Mouse (Mus musculus) limb, embryonic 12.5 days (tissue): ENCODE measurements at regions not wholly inside any gene's neighbourhood (a gene's known extent, or its start where the extent isn't known, plus 50 kb on each side); places are given as distances from the start of the nearest gene placed in this dataset.
A peak's percentile ranks its signal among the peaks of the same experiment; 100 is the strongest.
"Not testable (repeated sequence)": the region's sequence is repeated elsewhere in the genome, so short reads cannot be mapped to it uniquely, and the experiment has no call there.

Experiments
- ATAC-seq: fragments of 200-750 bp; cut with Nextera tagmentation; 2 replicates; pipeline ENCODE4 v1.8.0; 2017; ENCODE audit warnings: low read depth, moderate TSS enrichment; ENCODE audit not compliant: insufficient number of reproducible peaks, insufficient read depth, low FRiP score, low TSS enrichment
- H3K27ac ChIP-seq: fragments of 300-500 bp; sonication (generic); 2 replicates; pipeline ENCODE4 v1.5.1; 2016; ENCODE audit warnings: mild to moderate bottlenecking, moderate library complexity
- H3K27me3 ChIP-seq: fragments of 300-500 bp; sonication (generic); 2 replicates; pipeline ENCODE4 v1.6.1; 2016; ENCODE audit warnings: mild to moderate bottlenecking, moderate library complexity
- H3K36me3 ChIP-seq: fragments of 300-500 bp; sonication (generic); 2 replicates; pipeline ENCODE4 v1.6.1; 2016; ENCODE audit warnings: mild to moderate bottlenecking, moderate library complexity
- H3K4me1 ChIP-seq: fragments of 300-500 bp; sonication (generic); replicated peaks from 2 replicates; pipeline ENCODE4 v1.6.1; 2016
- H3K4me2 ChIP-seq: fragments of 300-500 bp; sonication (generic); 2 replicates; pipeline ENCODE4 v1.6.1; 2016; ENCODE audit warnings: mild to moderate bottlenecking, moderate library complexity
- H3K4me3 ChIP-seq: fragments of 300-500 bp; sonication (generic); replicated peaks from 2 replicates; pipeline ENCODE4 v1.5.1; 2016; ENCODE audit warnings: mild to moderate bottlenecking
- H3K9ac ChIP-seq: fragments of 300-500 bp; sonication (generic); replicated peaks from 2 replicates; pipeline ENCODE4 v1.6.1; 2016; ENCODE audit warnings: mild to moderate bottlenecking, moderate library complexity
- H3K9me3 ChIP-seq: fragments of 300-500 bp; sonication (generic); 2 replicates; pipeline ENCODE4 v1.6.1; 2016; ENCODE audit warnings: mild to moderate bottlenecking, moderate library complexity
- WGBS: fragments of 180-500 bp; shearing (Covaris S2); methylation state at CpG from one replicate; pipeline ENCODE4 v1.1.7; 2016; 5-methylcytosine and 5-hydroxymethylcytosine counted together

DNA sequence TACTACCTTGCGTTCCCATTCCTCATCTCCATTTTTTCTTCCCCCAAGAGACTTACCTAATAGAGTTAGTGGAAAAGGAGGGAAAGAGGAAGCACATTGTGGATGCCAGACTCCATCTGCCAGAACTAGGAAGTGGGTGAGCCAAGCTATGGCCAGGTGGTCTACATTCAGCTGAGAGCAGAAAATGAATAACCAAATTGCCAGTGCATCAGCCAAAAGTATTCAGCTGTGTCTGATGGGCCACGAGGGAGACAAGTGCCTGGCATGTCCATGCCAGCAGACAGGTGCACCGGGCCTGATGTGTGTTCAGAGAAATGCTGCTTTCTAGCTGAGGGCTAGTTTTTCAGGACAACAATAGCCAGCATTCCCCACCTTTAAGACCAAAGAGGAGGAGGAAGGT lies 126.4 kb downstream of the Tomm20 start:
- 86% methylated on average over 3 of the region's 3 CpGs for WGBS

DNA sequence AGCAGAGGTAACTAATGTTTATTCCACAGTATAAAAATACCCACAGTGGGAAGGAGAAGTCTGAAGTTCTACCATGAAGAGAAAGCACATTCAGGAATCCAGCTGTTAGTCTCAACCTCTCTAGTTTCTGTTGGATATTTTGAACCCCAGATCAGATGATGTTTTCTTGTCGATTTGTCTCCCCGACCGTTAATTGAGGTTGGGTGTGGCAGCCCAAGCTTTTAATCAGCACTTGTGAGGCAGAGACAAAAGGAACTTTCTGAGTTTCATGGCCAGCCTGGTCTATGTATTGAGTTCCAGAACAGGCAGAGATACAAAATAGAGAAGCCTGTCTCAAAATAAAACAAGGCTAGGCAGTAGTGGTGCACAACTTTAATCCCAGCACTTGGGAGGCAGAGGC lies 129.5 kb downstream of the Tomm20 start:
- Histone ChIP-seq H3K4me1 (peaks cover 4% of the 10 kb centered on the region), H3K9me3 (0 out of 2 replicates have a peak, but pooled peaks cover 11% of the 10 kb centered on the region), H3K27ac (no peak overlapping the region), H3K27me3 (no peaks in the 10 kb centered on the region), H3K4me2 (no peak overlapping the region), H3K36me3 (no peaks in the 10 kb centered on the region), H3K4me3 (no peak overlapping the region), H3K9ac (no peak overlapping the region)
- no peak for ATAC-seq
- WGBS = 91% methylated on average over 3 of the region's 3 CpGs

More for the DNA sequence above, 126.4 kb downstream of the Tomm20 start:
- Histone ChIP-seq H3K36me3 (no peaks in the 10 kb centered on the region), H3K9ac (no peak overlapping the region), H3K4me2 (no peak overlapping the region), H3K4me1 (peaks cover 11% of the 10 kb centered on the region), H3K9me3 (no peaks in the 10 kb centered on the region), H3K4me3 (no peak overlapping the region), H3K27ac (no peak overlapping the region), H3K27me3 (no peaks in the 10 kb centered on the region)
- ATAC-seq = no peak

DNA sequence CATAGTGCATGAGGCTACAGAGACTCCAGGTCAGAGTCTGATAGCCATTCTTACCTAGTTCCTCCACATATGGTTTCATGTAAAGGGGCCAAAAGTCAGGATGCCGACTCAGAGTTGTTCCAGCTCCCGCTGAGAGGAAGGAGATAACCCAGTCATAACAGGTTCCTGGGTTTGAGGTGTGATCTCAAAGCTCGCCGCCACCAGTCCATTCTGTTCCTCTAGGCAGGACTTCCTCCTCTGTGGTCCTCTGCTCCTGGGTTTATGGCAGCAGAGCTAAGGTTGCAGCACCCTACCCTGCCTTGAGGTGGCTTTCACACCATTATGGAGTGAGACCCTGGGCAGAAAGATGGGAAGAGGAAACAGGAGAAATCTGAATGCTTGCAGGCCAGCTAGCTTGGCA lies 131.2 kb downstream of the Tomm20 start:
- no peaks in the 10 kb centered on the region for H3K4me1 ChIP-seq
- WGBS = 60% methylated on average over 4 of the region's 4 CpGs
- no peak overlapping the region for H3K9ac ChIP-seq
- H3K27ac ChIP-seq = no peak overlapping the region
- no peaks in the 10 kb centered on the region for H3K36me3 ChIP-seq
- H3K27me3 ChIP-seq = no peaks in the 10 kb centered on the region
- no peak overlapping the region for H3K4me2 ChIP-seq
- H3K4me3 ChIP-seq = no peak overlapping the region
- no peak for ATAC-seq
- H3K9me3 ChIP-seq = 0 out of 2 replicates have a peak, but pooled peaks cover 11% of the 10 kb centered on the region

DNA sequence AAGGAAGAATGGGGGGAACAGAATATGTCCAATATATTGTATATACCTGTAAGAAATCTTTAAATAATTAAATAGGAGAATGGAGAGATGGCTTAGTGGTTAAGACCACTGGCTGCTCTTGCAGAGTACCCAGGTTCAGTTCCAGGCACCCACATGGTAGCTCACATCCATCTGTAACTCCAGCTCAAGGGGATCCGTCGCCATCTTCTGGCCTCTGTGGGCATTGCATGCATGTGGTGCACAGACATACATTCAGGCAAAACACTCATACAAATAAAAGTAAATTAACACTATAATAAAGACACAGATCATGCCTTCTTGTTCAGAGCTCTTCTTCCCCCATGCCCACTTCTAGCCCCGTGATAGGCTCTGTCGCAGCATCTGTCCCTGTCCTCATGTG lies 132.0 kb downstream of the Tomm20 start:
- Histone ChIP-seq H3K27me3 (no peaks in the 10 kb centered on the region), H3K4me3 (no peak overlapping the region), H3K4me2 (no peak overlapping the region), H3K9me3 (0 out of 2 replicates have a peak, but pooled peaks cover 11% of the 10 kb centered on the region), H3K36me3 (no peaks in the 10 kb centered on the region), H3K27ac (no peak overlapping the region), H3K9ac (no peak overlapping the region), H3K4me1 (no peaks in the 10 kb centered on the region)
- 76% methylated on average over 4 of the region's 4 CpGs for WGBS
- no peak for ATAC-seq

DNA sequence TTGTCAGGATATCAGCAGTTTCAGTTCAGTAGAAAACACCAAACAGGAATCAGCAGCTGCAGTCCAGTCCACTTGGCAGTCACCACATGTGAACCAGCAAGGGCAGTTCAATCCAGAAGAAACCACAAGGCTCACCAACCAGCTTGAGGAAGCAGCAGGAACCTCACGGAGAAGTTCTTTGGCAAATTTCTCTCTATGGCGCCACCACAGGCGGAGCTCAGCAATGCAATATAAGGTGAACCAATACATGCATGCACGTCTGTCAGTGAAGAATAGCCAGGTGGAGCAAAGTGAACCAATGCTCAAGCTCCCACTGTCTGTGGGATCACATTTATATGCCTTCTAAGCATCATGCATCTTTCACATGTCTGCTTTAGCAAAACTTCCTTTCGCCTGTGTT lies 132.9 kb downstream of the Tomm20 start:
- 88% methylated on average over 5 of the region's 5 CpGs for WGBS

DNA sequence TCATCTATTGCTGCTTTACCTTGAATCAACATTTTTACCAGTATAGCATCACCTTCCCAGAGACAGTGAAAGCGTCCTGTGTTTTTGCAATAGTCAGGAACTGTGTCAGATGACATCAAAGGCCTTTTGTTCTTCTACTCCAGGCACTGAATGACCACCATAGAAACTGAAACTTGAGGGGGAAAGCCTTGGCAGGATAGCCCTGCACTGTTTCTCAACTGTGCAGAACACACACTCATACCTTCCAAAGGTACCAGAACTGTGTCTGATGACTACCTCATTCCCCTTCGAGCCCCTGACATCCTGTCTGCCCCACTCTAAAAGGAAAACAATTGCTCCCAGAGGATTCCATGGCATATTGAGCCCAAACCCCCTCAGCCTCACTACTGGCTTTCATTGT lies 134.3 kb downstream of the Tomm20 start:
- not testable (repeated sequence) for H3K4me2 ChIP-seq, H3K4me3 ChIP-seq, H3K9ac ChIP-seq, H3K27me3 ChIP-seq, ATAC-seq, H3K27ac ChIP-seq, H3K4me1 ChIP-seq, H3K36me3 ChIP-seq
- WGBS = 54% methylated on average over 2 of the region's 2 CpGs
- H3K9me3 ChIP-seq = 0 out of 2 replicates have a peak, but pooled peaks cover 11% of the 10 kb centered on the region

More for the DNA sequence above, 132.9 kb downstream of the Tomm20 start:
- Histone ChIP-seq H3K4me3 (no peak overlapping the region), H3K27ac (no peak overlapping the region), H3K9ac (no peak overlapping the region), H3K4me1 (no peaks in the 10 kb centered on the region), H3K4me2 (no peak overlapping the region), H3K36me3 (no peaks in the 10 kb centered on the region), H3K9me3 (0 out of 2 replicates have a peak, but pooled peaks cover 11% of the 10 kb centered on the region), H3K27me3 (no peaks in the 10 kb centered on the region)
- ATAC-seq = no peak

DNA sequence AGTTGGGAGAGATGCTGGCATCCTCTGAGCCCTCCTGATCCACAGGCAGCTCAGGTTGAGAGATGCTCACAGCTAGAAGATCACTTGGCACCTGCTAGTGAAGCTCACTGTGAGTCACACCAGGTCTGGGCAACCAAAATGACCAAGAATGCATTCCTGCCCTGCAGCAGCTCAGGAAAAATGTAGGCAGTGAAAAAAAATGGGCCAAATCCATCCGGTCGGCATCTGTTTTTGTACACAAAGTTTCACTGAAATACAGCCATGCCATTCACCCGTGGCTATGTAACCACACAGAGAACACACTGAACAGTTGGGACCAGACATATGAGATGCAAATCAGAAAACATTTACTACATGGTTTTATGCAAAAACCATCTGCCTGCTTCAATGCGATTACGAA lies 135.1 kb downstream of the Tomm20 start:
- Histone ChIP-seq H3K4me2 (no peak overlapping the region), H3K4me1 (peaks cover 6% of the 10 kb centered on the region; the same call in 1 of the 2 replicates), H3K9ac (no peak overlapping the region), H3K9me3 (0 out of 2 replicates have a peak, but pooled peaks cover 11% of the 10 kb centered on the region), H3K36me3 (no peaks in the 10 kb centered on the region), H3K4me3 (no peak overlapping the region), H3K27ac (no peak overlapping the region), H3K27me3 (no peaks in the 10 kb centered on the region)
- ATAC-seq = no peak
- WGBS = 86% methylated on average over 5 of the region's 5 CpGs

DNA sequence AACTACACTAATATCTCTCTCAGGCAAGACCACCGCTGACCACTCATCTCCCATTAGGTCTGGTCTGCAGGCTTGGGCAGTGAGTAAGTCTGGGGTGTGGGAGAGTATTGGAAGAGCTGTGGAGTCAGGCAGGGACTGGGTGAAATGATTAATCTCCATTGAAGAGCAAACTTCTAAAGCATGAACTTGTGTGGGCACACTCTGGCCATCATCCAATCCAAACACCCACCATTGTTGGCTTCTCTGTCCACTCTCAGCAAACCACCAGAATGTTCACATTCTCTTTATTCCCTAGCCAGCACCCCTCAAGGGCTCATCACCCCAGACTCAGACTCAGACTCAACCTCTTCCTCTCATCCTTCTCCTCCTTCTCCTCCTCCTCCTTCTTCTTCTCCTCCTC lies 136.3 kb downstream of the Tomm20 start:
- Histone ChIP-seq H3K4me3 (no peak overlapping the region), H3K4me1 (peaks cover 10% of the 10 kb centered on the region; the same call in 1 of the 2 replicates), H3K27ac (no peak overlapping the region), H3K36me3 (no peaks in the 10 kb centered on the region), H3K27me3 (no peaks in the 10 kb centered on the region), H3K9me3 (0 out of 2 replicates have a peak, but pooled peaks cover 11% of the 10 kb centered on the region), H3K9ac (no peak overlapping the region), H3K4me2 (no peak overlapping the region)
- WGBS = 81% methylated on average over 1 of the region's 1 CpGs
- ATAC-seq = no peak

DNA sequence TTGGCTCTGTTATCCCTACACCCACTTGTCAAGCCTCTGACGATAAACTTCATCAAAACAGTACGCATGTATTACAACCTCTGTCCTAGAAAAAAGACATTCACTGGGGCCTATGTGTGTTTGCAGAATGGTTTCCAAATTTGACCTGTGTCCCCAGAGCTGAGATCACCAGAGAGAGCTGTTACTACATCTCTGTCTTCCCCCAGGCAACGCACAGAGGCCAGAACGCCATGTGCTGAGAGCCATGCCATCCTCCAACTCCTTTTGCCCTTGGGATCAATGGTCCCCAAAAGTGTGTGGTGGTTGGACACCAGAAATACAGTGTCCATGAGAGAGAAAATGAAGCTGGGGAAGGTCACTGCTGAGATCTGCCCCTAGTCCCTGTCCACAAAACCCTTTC lies 137.1 kb downstream of the Tomm20 start:
- H3K9ac ChIP-seq = no peak overlapping the region
- WGBS = 87% methylated on average over 4 of the region's 4 CpGs
- no peaks in the 10 kb centered on the region for H3K27me3 ChIP-seq
- H3K4me2 ChIP-seq = no peak overlapping the region
- H3K27ac ChIP-seq = no peak overlapping the region
- ATAC-seq = no peak
- no peak overlapping the region for H3K4me3 ChIP-seq
- peaks cover 10% of the 10 kb centered on the region; the same call in 1 of the 2 replicates for H3K4me1 ChIP-seq
- 0 out of 2 replicates have a peak, but pooled peaks cover 10% of the 10 kb centered on the region for H3K9me3 ChIP-seq
- H3K36me3 ChIP-seq = no peaks in the 10 kb centered on the region

DNA sequence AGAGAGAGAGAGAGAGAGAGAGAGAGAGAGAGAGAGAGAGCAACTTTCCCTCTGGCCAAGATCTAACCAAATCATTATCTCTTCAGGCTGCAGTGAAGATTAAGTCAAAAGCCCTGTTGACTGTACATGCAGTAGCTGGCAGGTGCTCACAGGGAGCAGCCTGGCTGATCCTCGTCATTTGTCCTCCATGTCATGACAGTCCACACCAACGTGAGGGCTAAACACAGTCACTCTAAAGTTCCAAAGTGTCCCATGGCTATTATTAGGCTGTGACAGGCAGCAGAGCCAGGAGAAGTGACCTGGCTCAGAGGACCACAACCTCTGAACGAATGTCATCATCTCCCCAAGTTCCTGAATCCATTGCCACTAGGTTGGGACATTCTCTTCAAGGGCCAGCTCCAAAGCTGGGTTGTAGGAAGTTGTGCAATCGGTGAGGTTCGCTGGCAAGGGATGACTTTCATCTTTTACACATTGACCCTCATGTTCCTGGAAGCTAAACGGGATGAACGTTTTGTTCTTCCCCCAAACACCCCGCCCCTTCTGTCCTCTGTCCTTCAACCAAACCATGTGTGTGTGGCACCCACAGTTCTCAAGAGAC lies 138.4 kb downstream of the Tomm20 start:
- H3K27ac ChIP-seq = no peak overlapping the region
- H3K9me3 ChIP-seq = no peaks in the 10 kb centered on the region
- H3K36me3 ChIP-seq = no peaks in the 10 kb centered on the region
- H3K4me2 ChIP-seq = no peak overlapping the region
- H3K4me1 ChIP-seq = peaks cover 10% of the 10 kb centered on the region; the same call in 1 of the 2 replicates
- no peaks in the 10 kb centered on the region for H3K27me3 ChIP-seq
- ATAC-seq = no peak
- no peak overlapping the region for H3K4me3 ChIP-seq
- 84% methylated on average over 8 of the region's 8 CpGs for WGBS
- no peak overlapping the region for H3K9ac ChIP-seq

DNA sequence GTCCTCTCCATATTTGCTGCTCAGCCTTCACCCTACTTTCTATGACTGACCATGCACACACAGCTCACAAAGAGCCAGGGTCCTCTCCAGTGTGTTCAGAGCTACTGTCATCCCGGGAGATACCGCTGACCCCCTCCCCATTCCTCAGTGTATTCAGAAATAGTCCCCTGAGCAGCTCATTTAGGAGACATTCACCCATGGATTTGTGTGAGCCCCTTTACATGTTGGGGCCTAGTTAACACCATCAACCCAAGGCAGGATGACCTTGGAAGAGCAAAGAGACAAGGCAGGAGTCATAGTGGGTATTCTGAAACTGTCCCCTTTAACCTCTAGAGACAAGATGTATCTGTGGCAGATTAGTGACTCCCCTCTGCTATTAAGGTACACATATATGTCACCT lies 139.1 kb downstream of the Tomm20 start:
- WGBS = 94% methylated on average over 2 of the region's 2 CpGs

DNA sequence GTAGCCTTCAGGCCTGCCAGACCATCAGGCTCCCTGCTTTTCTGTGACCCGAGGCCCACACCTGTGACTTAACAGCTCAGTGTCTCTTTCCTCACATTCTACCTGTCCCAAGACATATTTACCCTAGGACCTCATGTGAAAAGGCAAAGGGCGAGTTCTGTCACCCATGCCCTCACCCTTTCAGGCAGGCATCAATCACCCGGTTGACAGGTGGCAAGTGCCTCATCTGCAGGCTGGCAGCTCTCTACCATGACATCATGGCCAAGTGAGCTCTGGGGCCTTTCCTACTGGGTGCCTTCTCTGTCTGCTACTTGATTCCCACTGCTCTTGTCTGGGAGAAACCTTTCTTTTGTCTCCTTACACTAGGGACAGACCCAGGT lies 139.5 kb downstream of the Tomm20 start:
- no peaks in the 10 kb centered on the region for H3K36me3 ChIP-seq
- WGBS = 71% methylated on average over 3 of the region's 3 CpGs
- peaks cover 10% of the 10 kb centered on the region; the same call in 1 of the 2 replicates for H3K4me1 ChIP-seq
- no peak overlapping the region for H3K4me3 ChIP-seq
- H3K4me2 ChIP-seq = no peak overlapping the region
- no peak overlapping the region for H3K9ac ChIP-seq
- peak overlapping the region; percentile 79 for H3K27ac ChIP-seq
- ATAC-seq = no peak
- no peaks in the 10 kb centered on the region for H3K27me3 ChIP-seq
- no peaks in the 10 kb centered on the region for H3K9me3 ChIP-seq

More for the DNA sequence above, 139.1 kb downstream of the Tomm20 start:
- Histone ChIP-seq H3K27me3 (no peaks in the 10 kb centered on the region), H3K27ac (peak overlapping the region; percentile 79), H3K4me2 (no peak overlapping the region), H3K9ac (no peak overlapping the region), H3K4me1 (peaks cover 10% of the 10 kb centered on the region; the same call in 1 of the 2 replicates), H3K9me3 (no peaks in the 10 kb centered on the region), H3K36me3 (no peaks in the 10 kb centered on the region), H3K4me3 (no peak overlapping the region)
- no peak for ATAC-seq
